Mouse (Mus musculus) lung, postnatal 25 days (tissue): ENCODE measurements around the gene Rangap1.

Experiments
- DNase-seq: peaks from one replicate; pipeline ENCODE4 v3.0.0; 2022; ENCODE audit warnings: low spot score

Rangap1 gene

DNA sequence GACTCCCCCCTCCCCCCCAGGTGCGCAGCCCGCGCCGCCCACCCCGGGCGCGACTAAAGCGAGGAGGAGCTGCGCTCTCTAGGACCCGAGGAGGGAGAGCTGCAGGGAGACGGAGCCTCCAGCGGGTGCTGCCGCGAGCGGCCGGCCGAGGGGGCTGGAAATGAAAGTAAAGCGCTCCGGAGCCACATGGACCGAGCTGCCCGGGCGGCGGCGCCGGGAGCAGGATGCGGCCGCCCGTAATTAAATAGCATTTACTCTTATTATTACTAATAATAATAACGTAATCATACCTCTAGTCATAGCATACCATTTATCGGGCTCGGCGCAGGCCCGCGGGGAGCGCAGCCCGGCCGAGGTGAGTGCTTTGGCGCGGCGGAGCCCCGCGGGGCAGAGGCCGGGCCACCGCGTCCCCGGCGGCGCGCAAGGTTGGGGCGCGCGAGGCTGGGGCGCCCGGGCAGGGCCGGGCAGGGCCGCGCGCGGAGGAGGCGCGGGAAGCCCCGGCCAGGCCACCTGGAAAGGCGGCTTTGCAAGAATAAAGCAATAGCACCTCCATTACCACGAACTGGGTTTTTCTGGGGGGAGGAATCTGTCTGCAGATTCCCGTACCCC, at the start of gene Rangap1, which contains the start of gene Zc3h7b:
Gene Rangap1 (minus strand): TSS at position 539 of the 609 bp plus-strand sequence.
Gene Zc3h7b (plus strand): TSS at position 66 of the 609 bp plus-strand sequence.
- DNase-seq = peak; percentile 74

GRCm38 (mm10) chr15:81792444-81792843, 47.1 kb upstream of the Rangap1 start:
- DNase-seq = no peak

GRCm38 (mm10) chr15:81787525-81787924, 42.2 kb upstream of the Rangap1 start:
- DNase-seq = no peak

DNA sequence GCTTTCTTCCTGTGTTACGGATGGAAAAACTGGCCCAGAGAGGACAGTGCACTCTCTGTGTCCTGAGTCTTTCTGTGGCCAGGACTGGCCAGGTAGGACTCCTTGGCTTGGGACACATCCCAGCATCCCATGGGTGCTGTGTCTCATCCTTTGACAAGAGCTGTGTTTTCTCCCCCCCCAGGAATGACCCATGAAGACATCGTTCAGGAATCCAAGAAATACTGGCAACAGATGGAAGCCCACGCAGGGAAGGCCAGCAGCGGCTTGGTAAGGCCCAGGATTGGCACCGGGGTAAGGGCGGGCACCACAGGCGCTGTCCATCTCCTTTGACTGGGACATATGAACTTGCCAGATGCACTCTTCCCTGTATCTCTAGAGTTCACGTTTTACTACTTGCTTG, 40.4 kb upstream of the Rangap1 start:
- DNase-seq = no peak

DNA sequence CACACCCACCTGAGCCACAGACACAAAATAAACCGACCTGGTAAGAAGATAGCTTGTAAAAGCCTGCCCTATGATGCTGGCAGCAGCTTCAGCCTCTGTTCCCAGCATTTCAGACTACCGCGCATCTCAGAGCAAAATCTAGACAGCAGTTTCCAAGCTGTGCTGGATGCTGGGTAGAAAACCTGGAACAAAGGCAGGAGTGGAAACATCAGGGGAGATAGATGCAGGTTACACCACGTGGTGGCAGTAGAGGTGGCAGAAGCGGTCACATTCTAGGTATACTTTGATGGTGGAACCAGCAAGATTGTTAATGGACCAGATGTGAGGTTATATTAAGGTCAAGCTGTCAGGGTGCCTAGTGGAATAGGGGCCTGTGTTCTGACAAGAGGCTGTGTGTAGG, 39.4 kb upstream of the Rangap1 start:
- DNase-seq = no peak

- DNase-seq = no peak
Measured at GRCm38 (mm10) chr15:81781816-81782215, 36.5 kb upstream of the Rangap1 start.

- DNase-seq = no peak
Measured at GRCm38 (mm10) chr15:81776631-81777422, 31.5 kb upstream of the Rangap1 start.

GRCm38 (mm10) chr15:81774505-81775171, 29.3 kb upstream of the Rangap1 start:
- no peak for DNase-seq

GRCm38 (mm10) chr15:81772431-81773120, 27.2 kb upstream of the Rangap1 start:
- no peak for DNase-seq

- no peak for DNase-seq
Measured at GRCm38 (mm10) chr15:81769037-81769436, 23.7 kb upstream of the Rangap1 start.

GRCm38 (mm10) chr15:81766439-81766838, 21.1 kb upstream of the Rangap1 start:
- no peak for DNase-seq

- DNase-seq = no peak
Measured at GRCm38 (mm10) chr15:81765651-81766050, 20.3 kb upstream of the Rangap1 start.

DNA sequence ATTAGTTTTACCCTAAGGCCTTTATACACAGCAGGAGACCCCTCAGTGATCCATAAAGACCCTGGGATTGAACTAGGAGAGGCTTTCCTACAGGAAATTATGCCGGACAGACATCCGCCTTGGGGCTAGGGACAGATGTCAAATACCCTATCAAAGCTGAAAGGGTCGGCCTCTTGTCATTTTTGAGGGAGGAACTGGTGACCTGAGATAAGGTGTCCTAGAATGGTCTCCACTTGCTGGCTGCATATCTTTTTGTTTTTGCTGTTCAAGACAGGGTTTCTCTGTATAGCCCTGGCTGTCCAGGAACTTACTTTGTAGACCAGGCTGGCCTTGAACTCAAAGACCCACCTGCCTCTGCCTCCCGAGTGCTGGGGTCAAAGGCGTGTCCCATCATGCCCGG, 19.2 kb upstream of the Rangap1 start:
- DNase-seq = no peak

GRCm38 (mm10) chr15:81761959-81762358, 16.6 kb upstream of the Rangap1 start:
- no peak for DNase-seq

- DNase-seq = no peak
Measured at GRCm38 (mm10) chr15:81761381-81761780, 16.1 kb upstream of the Rangap1 start.

GRCm38 (mm10) chr15:81760361-81761079, 15.2 kb upstream of the Rangap1 start:
- DNase-seq = no peak

DNA sequence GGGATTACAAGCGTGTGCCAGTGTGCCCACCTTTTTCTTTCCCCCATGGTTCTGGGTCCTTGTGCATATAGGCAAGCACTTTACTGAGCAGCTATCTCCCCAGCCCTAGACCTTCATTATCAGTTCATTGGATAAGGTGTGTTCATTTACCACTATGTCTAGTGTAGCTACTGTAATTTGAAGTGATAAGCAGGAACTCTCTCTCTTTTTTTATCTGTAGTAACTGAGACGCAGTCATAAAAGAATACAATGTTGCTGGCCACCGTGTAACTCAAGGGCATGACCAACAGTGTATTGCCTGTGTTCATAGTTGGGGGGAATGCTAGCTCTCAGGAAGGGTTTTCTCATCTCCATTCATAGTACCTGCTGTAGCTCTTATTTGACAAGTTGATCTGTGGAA, 14.2 kb upstream of the Rangap1 start:
- DNase-seq = no peak

DNA sequence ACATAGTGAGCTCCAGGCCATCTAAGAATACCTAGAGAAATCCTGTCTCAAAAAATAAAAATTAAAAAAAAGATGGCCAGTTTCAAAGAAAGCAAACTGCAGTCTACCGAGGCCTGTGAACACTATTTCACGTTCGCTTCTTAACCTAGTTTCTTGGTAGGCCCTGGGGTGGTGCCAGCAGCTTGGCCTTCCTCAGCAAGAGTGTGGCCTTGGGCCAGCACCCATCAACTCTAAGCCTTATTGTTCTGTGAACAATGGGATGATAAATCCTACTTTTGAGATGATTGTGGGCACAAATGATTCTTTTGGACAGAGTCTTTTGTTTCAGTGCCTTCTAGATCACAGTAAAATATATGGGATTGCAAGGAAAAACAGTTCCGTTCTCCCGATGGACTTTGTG, 13.4 kb upstream of the Rangap1 start:
- DNase-seq = no peak

GRCm38 (mm10) chr15:81753669-81754068, 8.3 kb upstream of the Rangap1 start:
- no peak for DNase-seq

DNA sequence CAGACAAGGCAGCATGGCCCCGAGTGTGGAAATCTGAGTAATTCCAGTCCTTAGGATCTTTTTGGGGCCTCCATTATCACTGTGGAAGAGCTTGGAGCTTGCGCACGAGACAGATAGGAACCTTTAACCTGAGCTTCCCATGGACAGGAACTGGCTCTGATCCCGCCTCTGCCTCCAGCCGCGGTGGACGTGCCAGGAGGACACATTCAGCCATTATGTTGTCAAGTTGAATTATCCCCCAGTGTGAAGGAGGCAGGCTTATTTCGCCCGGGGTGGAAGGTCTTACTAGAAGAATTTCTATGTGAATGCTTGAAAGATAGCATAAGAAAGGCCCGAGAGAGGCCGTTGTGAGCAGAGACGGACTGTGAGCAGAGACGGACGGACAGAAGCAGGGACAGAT, 4.4 kb upstream of the Rangap1 start:
- no peak for DNase-seq

- peak; percentile 45 for DNase-seq
Measured at GRCm38 (mm10) chr15:81745601-81746114, 328 bp upstream of the Rangap1 start.
